Mouse (Mus musculus) left cerebral cortex, adult 11 months (tissue): ENCODE measurements around the gene Tbx22.

Experiments
- DNase-seq: peaks from one replicate; pipeline ENCODE4 v3.0.0; 2022; ENCODE audit warnings: low spot score

Gene Tbx22

DNA sequence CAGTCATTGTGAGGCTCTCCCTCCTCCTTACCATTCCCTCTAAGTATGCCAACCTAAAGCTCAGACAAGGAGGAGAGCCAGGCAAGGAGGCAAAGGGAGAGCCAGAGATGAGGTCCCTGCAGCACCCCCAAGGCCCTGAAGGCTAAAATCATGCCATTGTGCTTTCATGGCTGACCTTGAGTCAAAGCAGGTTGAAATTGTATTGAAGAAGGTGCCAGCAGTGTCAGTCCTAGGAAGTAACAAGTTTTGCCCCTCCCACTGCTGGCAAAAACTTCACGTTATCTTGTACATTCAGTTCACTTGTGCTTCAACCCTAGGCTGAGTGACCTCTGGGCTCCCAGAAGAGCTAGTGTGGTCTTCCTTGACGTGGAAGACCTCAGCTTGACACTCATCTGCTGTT, at the start of gene Tbx22:
TSS of gene Tbx22 (plus strand) at position 301 of the 400 bp plus-strand sequence.
- DNase-seq: no peak

DNA sequence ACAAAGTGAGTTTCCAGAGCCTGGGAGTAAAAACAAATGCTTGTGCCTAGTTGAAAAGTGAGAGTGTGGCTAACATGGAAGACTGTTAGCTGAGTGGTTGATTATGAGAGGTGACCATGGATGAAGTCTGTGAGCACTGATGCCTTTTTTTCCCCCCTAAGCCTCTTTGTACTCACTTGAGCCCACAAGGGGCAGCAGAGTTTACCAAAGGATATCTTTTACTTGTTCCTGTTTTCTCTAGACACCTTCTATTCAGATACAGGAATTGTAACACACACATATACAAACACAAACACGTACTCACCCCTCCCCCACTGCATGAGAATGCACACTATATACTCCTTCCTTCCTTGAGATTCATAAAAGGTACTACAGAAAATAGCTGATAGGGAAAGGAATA, 913 bp downstream of the Tbx22 start:
- no peak for DNase-seq

DNA sequence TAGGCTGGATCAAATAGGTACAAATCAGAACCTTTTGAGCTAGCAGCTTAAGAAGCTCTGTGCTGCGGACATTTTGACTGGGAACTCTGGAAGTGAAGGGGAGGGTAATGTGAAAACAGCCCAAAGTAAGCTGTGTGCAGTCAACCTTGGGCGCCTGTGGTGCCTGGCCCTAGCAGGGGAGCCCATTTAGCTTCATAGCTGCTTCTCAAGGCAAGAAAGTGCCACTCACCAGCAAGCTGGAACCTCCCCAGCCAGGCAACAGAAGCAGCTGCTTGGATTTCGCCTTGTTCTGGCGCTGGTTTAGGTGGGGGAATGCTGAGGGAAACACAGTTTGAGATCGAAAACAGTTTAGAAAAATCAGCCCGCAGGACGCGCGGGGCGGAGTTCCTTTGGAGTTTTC, 11.4 kb downstream of the Tbx22 start:
- no peak for DNase-seq

DNA sequence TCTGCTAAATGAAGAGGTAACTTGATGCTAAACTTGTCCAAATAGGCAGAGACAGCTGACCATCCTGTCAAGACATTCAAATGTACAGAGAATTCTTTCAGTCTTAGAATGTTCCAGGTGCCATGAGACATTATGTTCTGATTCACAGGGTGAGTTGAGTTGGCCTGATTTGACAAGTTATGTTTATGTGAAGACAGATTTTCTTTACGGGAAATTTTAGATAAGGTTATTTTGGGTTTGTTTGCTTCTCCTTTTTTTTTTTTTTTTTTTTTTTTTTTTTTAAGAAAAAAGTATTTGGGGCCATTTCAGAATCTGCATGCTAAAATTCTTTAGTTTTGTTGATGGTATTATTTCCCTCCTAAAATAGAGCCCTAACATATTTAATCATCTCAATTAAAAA, 40.8 kb downstream of the Tbx22 start:
- no peak for DNase-seq

DNA sequence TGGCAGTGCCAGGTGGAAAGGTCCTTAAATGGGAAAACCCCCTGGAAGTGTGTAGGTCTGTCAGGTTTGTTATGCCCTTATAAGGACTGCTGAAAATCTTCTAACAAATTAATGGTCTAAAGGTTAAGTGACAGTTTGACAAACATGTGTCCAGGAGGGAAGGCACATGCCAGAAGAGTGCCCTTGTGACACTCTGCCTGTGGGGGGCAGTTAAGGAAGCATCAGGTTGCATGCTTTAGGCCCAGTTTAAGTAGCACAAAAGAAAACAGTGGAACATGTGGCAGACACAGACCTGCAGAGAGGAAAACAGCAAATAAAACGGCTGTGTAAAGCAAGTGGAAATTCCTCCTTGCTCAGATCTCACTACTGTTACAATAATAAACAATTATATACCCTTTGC, 55.8 kb downstream of the Tbx22 start:
- no peak for DNase-seq
